7 mouse cellular contexts compared by ENCODE assay signal in genomic region chr12:114047991-114048390, GRCm38 (mm10).
DNase-seq lines count a peak whose midpoint lies in the region; ATAC-seq and TF ChIP-seq lines count a peak whose summit lies in the region.
"Not testable (repeated sequence)": the region's sequence is repeated elsewhere in the genome, so short reads cannot be mapped to it uniquely, and the experiment has no call there.

No protein-coding gene starts in this region.

- peak; percentile 8 to 25 (median 24); a peak in 3 of 6 replicates for TF ChIP-seq CTCF in MEL (IDR thresholded peaks at IDR 0.05 in 2 of 3, conservative IDR thresholded peaks at IDR 0.05 in 1 of 3; ENCODE audit: control insufficient read depth in 1 of 3, insufficient read depth in 1 of 3, low read depth in 2 of 3, low read length in 3 of 3, poor library complexity in 1 of 3, severe bottlenecking in 1 of 3)

- H3K27me3 ChIP-seq in MEL (ENCODE audit: control insufficient read depth in 1 of 2, insufficient read depth in 2 of 2, low read length in 2 of 2); embryonic facial prominence, embryonic 11.5 days (ENCODE audit: control insufficient read depth, insufficient read depth, low read length): not testable (repeated sequence)

- not testable (repeated sequence) for TF ChIP-seq EP300 in MEL (IDR thresholded peaks at IDR 0.05; ENCODE audit: low read depth in 1 of 2, low read length in 2 of 2)

- H3K9me3 ChIP-seq in MEL (replicated peaks; ENCODE audit: insufficient read depth, low read length); embryonic facial prominence, embryonic 11.5 days (replicated peaks; ENCODE audit: control insufficient read depth, low read length): not testable (repeated sequence)

- not testable (repeated sequence) for TF ChIP-seq RAD21 in MEL (IDR thresholded peaks at IDR 0.05; ENCODE audit: low read depth, low read length)

- not testable (repeated sequence) for ATAC-seq in embryonic facial prominence, embryonic 11.5 days (replicated peaks; ENCODE audit: insufficient number of reproducible peaks, low FRiP score, low TSS enrichment, low read depth)
- peak; percentile 64 for ATAC-seq in inflammation-experienced regulatory T-cells, adult 6 months
- ATAC-seq in megakaryocyte progenitor cell, adult 5-6 weeks (replicated peaks; ENCODE audit: poor library complexity), result peak; percentile 97

- TF ChIP-seq POLR2A in MEL (IDR thresholded peaks at IDR 0.05; ENCODE audit: control insufficient read depth in 1 of 2, insufficient read depth in 1 of 2, low read depth in 1 of 2, low read length in 2 of 2, poor library complexity in 1 of 2), result not testable (repeated sequence)

- WGBS in embryonic facial prominence, embryonic 11.5 days, result 64% methylated on average over 8 of the region's 8 CpGs

- not testable (repeated sequence) for H3K4me3 ChIP-seq in MEL (ENCODE audit: control insufficient read depth in 1 of 2, insufficient read depth in 1 of 2, low read depth in 2 of 2, low read length in 2 of 2); embryonic facial prominence, embryonic 11.5 days (ENCODE audit: low read depth, low read length)

- not testable (repeated sequence) for H3K4me1 ChIP-seq in MEL (ENCODE audit: control insufficient read depth in 1 of 2, insufficient read depth in 2 of 2, low read length in 2 of 2); embryonic facial prominence, embryonic 11.5 days (ENCODE audit: control insufficient read depth, insufficient read depth, low read length)

- DNase-seq in MEL (ENCODE audit: low read depth, low spot score), result peak; percentile 25
- peak; percentile 50 for DNase-seq in adrenal gland, postnatal 25 days
- DNase-seq in embryonic facial prominence, embryonic 11.5 days (ENCODE audit: low spot score), result peak; percentile 1
- peak; percentile 60 to 68 for DNase-seq in kidney, postnatal 4 days
- DNase-seq in right cerebral cortex, postnatal 14 days, result peak; percentile 4

- H3K79me2 ChIP-seq in MEL (ENCODE audit: control insufficient read depth, insufficient read depth, low read length, poor library complexity), result not testable (repeated sequence)

- not testable (repeated sequence) for H3K9ac ChIP-seq in MEL (ENCODE audit: control insufficient read depth, low read depth, low read length, poor library complexity, severe bottlenecking); embryonic facial prominence, embryonic 11.5 days (replicated peaks; ENCODE audit: low read length)

- not testable (repeated sequence) for H3K36me3 ChIP-seq in MEL (ENCODE audit: control insufficient read depth in 1 of 2, insufficient read depth in 2 of 2, low read length in 2 of 2); embryonic facial prominence, embryonic 11.5 days (replicated peaks; ENCODE audit: control insufficient read depth, insufficient read depth, low read depth, low read length)

- not testable (repeated sequence) for H3K4me2 ChIP-seq in embryonic facial prominence, embryonic 11.5 days (ENCODE audit: low read depth, low read length)

- H3K27ac ChIP-seq in MEL (ENCODE audit: control insufficient read depth, low read depth, low read length); embryonic facial prominence, embryonic 11.5 days (replicated peaks; ENCODE audit: low read depth, low read length): not testable (repeated sequence)

TF ChIP-seq in MEL, 35 proteins besides CTCF, POLR2A, EP300 and RAD21:
- peak; percentile 20 for TF ChIP-seq SMC3 (IDR thresholded peaks at IDR 0.05; ENCODE audit: low read depth, low read length)
TF ChIP-seq in MEL: peak in this region for 1; not testable (repeated sequence) for 34.

Comparison
In these comparisons a context has a peak if more than half of its experiments do, and no peak if none do; other contexts are left out.
1. DNase-seq: peak in every context shown above with its lines; median percentile 64 in kidney, postnatal 4 days; 50 in adrenal gland, postnatal 25 days; 25 in MEL; 4 in right cerebral cortex, postnatal 14 days; 1 in embryonic facial prominence, embryonic 11.5 days.